Mouse (Mus musculus): Measurements from ENCODE around the gene Tnrc18. TPM values are rescaled to one million over a fixed set of nuclear protein-coding genes. Genes with fewer than 3 reads are reported as not detected.

The Tnrc18 gene
- polyA plus RNA-seq, 1 experiment from 2014 or later, result 19.7 TPM

GRCm38 (mm10) chr5:142715059-142715458 is 102.4 kb downstream of the Tnrc18 start:
- Histone ChIP-seq H3K4me3 (ENCODE audit: low read length) (no peak overlapping the region), H3K9ac (ENCODE audit: low read depth, low read length) (no peak overlapping the region), H3K27me3 (replicated peaks; ENCODE audit: control insufficient read depth, insufficient read depth, low read length) (no peaks in the 10 kb centered on the region), H3K4me1 (ENCODE audit: control insufficient read depth, insufficient read depth, low read depth, low read length) (no peaks in the 10 kb centered on the region), H3K9me3 (ENCODE audit: control insufficient read depth, low read length) (no peaks in the 10 kb centered on the region), H3K4me2 (ENCODE audit: low read length) (no peak overlapping the region), H3K36me3 (ENCODE audit: control insufficient read depth, insufficient read depth, low read length) (peaks cover 25% of the 10 kb centered on the region), H3K27ac (ENCODE audit: low read depth, low read length) (no peak overlapping the region)
- no peak for ATAC-seq
- 90% methylated on average over 9 of the region's 9 CpGs for WGBS

- no peak overlapping the region for H3K27ac ChIP-seq (ENCODE audit: low read depth, low read length)
Measured at GRCm38 (mm10) chr5:142713966-142714365, 103.5 kb downstream of the Tnrc18 start.

GRCm38 (mm10) chr5:142712373-142712772 is 105.1 kb downstream of the Tnrc18 start:
- Histone ChIP-seq H3K9me3 (ENCODE audit: control insufficient read depth, low read length) (no peaks in the 10 kb centered on the region), H3K9ac (ENCODE audit: low read depth, low read length) (no peak overlapping the region), H3K36me3 (ENCODE audit: control insufficient read depth, insufficient read depth, low read length) (peaks cover 20% of the 10 kb centered on the region), H3K4me2 (ENCODE audit: low read length) (no peak overlapping the region), H3K4me3 (ENCODE audit: low read length) (no peak overlapping the region), H3K4me1 (ENCODE audit: control insufficient read depth, insufficient read depth, low read depth, low read length) (no peaks in the 10 kb centered on the region), H3K27me3 (replicated peaks; ENCODE audit: control insufficient read depth, insufficient read depth, low read length) (no peaks in the 10 kb centered on the region), H3K27ac (ENCODE audit: low read depth, low read length) (no peak overlapping the region)
- 83% methylated on average over 5 of the region's 5 CpGs for WGBS
- ATAC-seq, result no peak

More at GRCm38 (mm10) chr5:142713966-142714365, 103.5 kb downstream of the Tnrc18 start:
- H3K4me3 ChIP-seq (ENCODE audit: low read length), result no peak overlapping the region
- H3K9me3 ChIP-seq (ENCODE audit: control insufficient read depth, low read length), result no peaks in the 10 kb centered on the region
- WGBS, result 87% methylated on average over 10 of the region's 10 CpGs
- H3K9ac ChIP-seq (ENCODE audit: low read depth, low read length), result no peak overlapping the region
- no peaks in the 10 kb centered on the region for H3K27me3 ChIP-seq (replicated peaks; ENCODE audit: control insufficient read depth, insufficient read depth, low read length)
- no peaks in the 10 kb centered on the region for H3K4me1 ChIP-seq (ENCODE audit: control insufficient read depth, insufficient read depth, low read depth, low read length)
- no peak overlapping the region for H3K4me2 ChIP-seq (ENCODE audit: low read length)
- no peak for ATAC-seq
- peaks cover 24% of the 10 kb centered on the region for H3K36me3 ChIP-seq (ENCODE audit: control insufficient read depth, insufficient read depth, low read length)

GRCm38 (mm10) chr5:142709436-142709835 is 108.0 kb downstream of the Tnrc18 start:
- Histone ChIP-seq H3K9me3 (ENCODE audit: control insufficient read depth, low read length) (no peaks in the 10 kb centered on the region), H3K9ac (ENCODE audit: low read depth, low read length) (no peak overlapping the region), H3K36me3 (ENCODE audit: control insufficient read depth, insufficient read depth, low read length) (peaks cover 18% of the 10 kb centered on the region), H3K4me3 (ENCODE audit: low read length) (no peak overlapping the region), H3K4me1 (ENCODE audit: control insufficient read depth, insufficient read depth, low read depth, low read length) (no peaks in the 10 kb centered on the region), H3K4me2 (ENCODE audit: low read length) (no peak overlapping the region), H3K27me3 (replicated peaks; ENCODE audit: control insufficient read depth, insufficient read depth, low read length) (no peaks in the 10 kb centered on the region), H3K27ac (ENCODE audit: low read depth, low read length) (no peak overlapping the region)
- ATAC-seq, result no peak
- 78% methylated on average over 7 of the region's 7 CpGs for WGBS

- no peak overlapping the region for H3K4me3 ChIP-seq (ENCODE audit: low read length)
- no peak overlapping the region for H3K27ac ChIP-seq (ENCODE audit: low read depth, low read length)
- H3K9me3 ChIP-seq (ENCODE audit: control insufficient read depth, low read length), result no peaks in the 10 kb centered on the region
- H3K4me1 ChIP-seq (ENCODE audit: control insufficient read depth, insufficient read depth, low read depth, low read length), result peaks cover 15% of the 10 kb centered on the region
- ATAC-seq, result no peak
- H3K4me2 ChIP-seq (ENCODE audit: low read length), result no peak overlapping the region
- H3K27me3 ChIP-seq (replicated peaks; ENCODE audit: control insufficient read depth, insufficient read depth, low read length), result no peaks in the 10 kb centered on the region
- 88% methylated on average over 5 of the region's 5 CpGs for WGBS
- no peak overlapping the region for H3K9ac ChIP-seq (ENCODE audit: low read depth, low read length)
- peaks cover 14% of the 10 kb centered on the region for H3K36me3 ChIP-seq (ENCODE audit: control insufficient read depth, insufficient read depth, low read length)
Measured at GRCm38 (mm10) chr5:142707709-142708108, 109.8 kb downstream of the Tnrc18 start.

GRCm38 (mm10) chr5:142703569-142703968 is 113.9 kb downstream of the Tnrc18 start:
- H3K4me1 ChIP-seq (ENCODE audit: control insufficient read depth, insufficient read depth, low read depth, low read length), result peaks cover 15% of the 10 kb centered on the region
- no peaks in the 10 kb centered on the region for H3K27me3 ChIP-seq (replicated peaks; ENCODE audit: control insufficient read depth, insufficient read depth, low read length)
- WGBS, result 50% methylated on average over 10 of the region's 10 CpGs
- H3K27ac ChIP-seq (ENCODE audit: low read depth, low read length), result no peak overlapping the region
- H3K36me3 ChIP-seq (ENCODE audit: control insufficient read depth, insufficient read depth, low read length), result no peaks in the 10 kb centered on the region; the same call in 1 of the 2 replicates
- peak overlapping the region; percentile 61 for H3K4me2 ChIP-seq (ENCODE audit: low read length)
- H3K9ac ChIP-seq (ENCODE audit: low read depth, low read length), result peak overlapping the region; percentile 83
- H3K4me3 ChIP-seq (ENCODE audit: low read length), result peak overlapping the region; percentile 74
- no peaks in the 10 kb centered on the region for H3K9me3 ChIP-seq (ENCODE audit: control insufficient read depth, low read length)
- ATAC-seq, result peak; percentile 28; the same call in 1 of the 2 replicates

- Histone ChIP-seq H3K9me3 (ENCODE audit: control insufficient read depth, low read length) (no peaks in the 10 kb centered on the region), H3K4me2 (ENCODE audit: low read length) (peak overlapping the region; percentile 61), H3K27me3 (replicated peaks; ENCODE audit: control insufficient read depth, insufficient read depth, low read length) (no peaks in the 10 kb centered on the region), H3K4me1 (ENCODE audit: control insufficient read depth, insufficient read depth, low read depth, low read length) (peaks cover 15% of the 10 kb centered on the region), H3K4me3 (ENCODE audit: low read length) (peak overlapping the region; percentile 74), H3K9ac (ENCODE audit: low read depth, low read length) (peak overlapping the region; percentile 83), H3K36me3 (ENCODE audit: control insufficient read depth, insufficient read depth, low read length) (no peaks in the 10 kb centered on the region; the same call in 1 of the 2 replicates), H3K27ac (ENCODE audit: low read depth, low read length) (no peak overlapping the region)
- no peak for ATAC-seq
- 20% methylated on average over 16 of the region's 18 CpGs for WGBS
Measured at GRCm38 (mm10) chr5:142702511-142703138, 114.8 kb downstream of the Tnrc18 start.

- no peaks in the 10 kb centered on the region for H3K9me3 ChIP-seq (ENCODE audit: control insufficient read depth, low read length)
- no peaks in the 10 kb centered on the region; the same call in 1 of the 2 replicates for H3K36me3 ChIP-seq (ENCODE audit: control insufficient read depth, insufficient read depth, low read length)
- H3K27me3 ChIP-seq (replicated peaks; ENCODE audit: control insufficient read depth, insufficient read depth, low read length), result no peaks in the 10 kb centered on the region
- peak overlapping the region; percentile 61 for H3K4me2 ChIP-seq (ENCODE audit: low read length)
- WGBS, result under 1% methylated on average over 40 of the region's 72 CpGs
- peak overlapping the region; percentile 83 for H3K9ac ChIP-seq (ENCODE audit: low read depth, low read length)
- peak overlapping the region; percentile 74 for H3K4me3 ChIP-seq (ENCODE audit: low read length)
- H3K4me1 ChIP-seq (ENCODE audit: control insufficient read depth, insufficient read depth, low read depth, low read length), result peaks cover 15% of the 10 kb centered on the region
- H3K27ac ChIP-seq (ENCODE audit: low read depth, low read length), result peak overlapping the region; percentile 57
- ATAC-seq, result peak; percentile 92
Measured at GRCm38 (mm10) chr5:142701651-142702510, 115.6 kb downstream of the Tnrc18 start.

Data from hindbrain, embryonic 16.5 days (tissue).